Mouse (Mus musculus) heart, adult 10 weeks (tissue): Measurements from ENCODE around the gene Klk1b16. TPM values are rescaled to one million over a fixed set of nuclear protein-coding genes. Genes with fewer than 3 reads are reported as not detected.

Experiments
- polyA plus RNA-seq: library from polyadenylated mRNA; stranded (reverse); fragments of 350-450 nt; fragmentation: Illumina TruSeq; extraction: RNeasy Lipid Tissue Mini Kit (QIAGEN cat#74804); gene quantifications from one replicate; pipeline ENCODE4 v1.2.3, GENCODE M21; 2014; ENCODE audit warnings: low read depth, low replicate concordance

The Klk1b16 gene
- polyA plus RNA-seq, result not detected

DNA sequence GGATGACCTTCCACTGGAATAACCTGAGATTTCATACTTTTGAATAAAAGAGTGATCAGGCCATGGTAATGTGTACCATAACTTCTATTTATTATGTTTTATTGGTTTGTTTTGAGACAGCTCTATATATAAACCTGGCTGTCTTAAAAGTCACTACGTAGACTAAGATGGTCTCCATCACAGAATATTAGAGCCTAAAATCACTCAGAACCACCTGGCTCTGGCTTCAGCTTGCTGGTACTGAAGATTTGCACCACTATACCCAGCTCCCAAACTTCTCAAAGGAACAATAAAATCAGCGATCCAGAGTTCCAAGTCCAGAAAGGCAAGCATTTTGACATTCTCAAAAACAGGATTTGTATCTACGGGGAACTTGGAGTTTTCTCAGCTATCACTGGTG lies at the start of gene Klk1b16:
Klk1b16 (plus strand) TSS at position 301 of the 400 bp plus-strand sequence.

DNA sequence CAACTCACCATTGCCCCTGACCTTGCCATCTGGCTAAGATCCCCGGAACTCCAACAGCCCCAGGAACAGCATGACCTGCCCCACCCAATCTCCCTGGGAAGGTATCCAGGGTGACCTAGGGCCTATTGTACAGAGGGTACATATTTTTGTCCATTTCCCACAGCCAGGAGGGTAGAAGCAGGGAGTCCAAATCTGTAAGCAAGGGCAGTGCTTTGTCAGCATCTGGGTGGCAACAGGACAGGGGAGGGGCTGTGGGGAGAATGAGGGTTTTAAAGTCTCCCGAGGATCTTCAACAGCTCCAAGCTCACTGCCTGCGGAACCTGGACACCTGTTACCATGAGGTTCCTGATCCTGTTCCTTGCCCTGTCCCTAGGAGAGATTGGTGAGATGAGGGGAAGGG lies 34.5 kb upstream of the Klk1b16 start, which contains the start of gene Klk1b21:
Klk1b21 (plus strand) TSS at position 301 of the 400 bp plus-strand sequence.

DNA sequence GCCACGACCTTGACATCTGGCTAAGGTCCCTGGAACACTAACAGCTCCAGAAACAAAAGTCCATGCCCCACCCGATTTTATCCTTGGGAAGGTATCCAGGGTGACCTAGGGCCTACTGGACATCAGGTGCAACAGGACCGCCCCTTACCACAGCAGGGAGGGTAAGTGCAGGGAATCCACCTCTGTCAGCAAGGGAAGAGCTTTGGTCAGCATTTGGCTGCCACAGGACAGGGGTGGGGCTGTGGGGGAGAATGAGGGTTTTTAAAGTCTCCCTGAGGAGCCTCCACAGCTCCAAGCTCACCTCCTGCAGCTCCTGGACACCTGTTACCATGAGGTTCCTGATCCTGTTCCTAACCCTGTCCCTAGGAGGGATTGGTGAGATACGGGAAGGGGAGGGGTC lies 24.2 kb upstream of the Klk1b16 start, which contains the start of gene Klk1b22:
Klk1b22 (plus strand) TSS at position 301 of the 400 bp plus-strand sequence.

DNA sequence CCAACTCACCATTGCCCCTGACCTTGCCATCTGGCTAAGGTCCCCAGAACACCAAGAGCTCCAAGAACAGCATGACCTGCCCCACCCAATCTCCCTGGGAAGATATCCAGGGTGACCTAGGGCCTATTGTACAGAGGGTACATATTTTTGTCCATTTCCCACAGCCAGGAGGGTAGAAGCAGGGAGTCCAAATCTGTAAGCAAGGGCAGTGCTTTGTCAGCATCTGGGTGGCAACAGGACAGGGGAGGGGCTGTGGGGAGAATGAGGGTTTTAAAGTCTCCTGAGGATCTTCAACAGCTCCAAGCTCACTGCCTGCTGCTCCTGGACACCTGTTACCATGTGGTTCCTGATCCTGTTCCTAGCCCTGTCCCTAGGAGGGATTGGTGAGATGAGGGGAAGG lies 51.4 kb downstream of the Klk1b16 start, which contains the start of gene Klk1b24:
Klk1b24 (plus strand) TSS at position 301 of the 400 bp plus-strand sequence.

Other genes starting within 250 kb of the Klk1b16 start
- not detected for gene Klk15, start 203.0 kb upstream of the Klk1b16 start, polyA plus RNA-seq
- not detected for gene Klk1b8, start 186.1 kb upstream of the Klk1b16 start, polyA plus RNA-seq
- not detected for gene Klk1b1, start 170.0 kb upstream of the Klk1b16 start, polyA plus RNA-seq
- gene Klk1b9, start 160.7 kb upstream of the Klk1b16 start, polyA plus RNA-seq, result not detected
- not detected for gene Klk1b11, start 140.9 kb upstream of the Klk1b16 start, polyA plus RNA-seq
- 0.45 TPM for gene Klk1b26, start 124.6 kb upstream of the Klk1b16 start, polyA plus RNA-seq
- not detected for gene Klk1b27, start 84.5 kb upstream of the Klk1b16 start, polyA plus RNA-seq
- gene Klk1b21, start 34.4 kb upstream of the Klk1b16 start, polyA plus RNA-seq, result not detected
- not detected for gene Klk1b22, start 24.1 kb upstream of the Klk1b16 start, polyA plus RNA-seq
- not detected for gene Klk1b24, start 51.5 kb downstream of the Klk1b16 start, polyA plus RNA-seq
- not detected for gene Klk1b3, start 61.4 kb downstream of the Klk1b16 start, polyA plus RNA-seq
- not detected for gene Klk1b4, start 70.7 kb downstream of the Klk1b16 start, polyA plus RNA-seq
- gene Klk1b5, start 79.2 kb downstream of the Klk1b16 start, polyA plus RNA-seq, result not detected
- not detected for gene Klk1, start 88.6 kb downstream of the Klk1b16 start, polyA plus RNA-seq
- not detected for gene Gm36864, start 99.4 kb downstream of the Klk1b16 start, polyA plus RNA-seq
- 0.68 TPM for gene 1700028J19Rik, start 109.9 kb downstream of the Klk1b16 start, polyA plus RNA-seq
- 18.5 TPM for gene 2410002F23Rik, start 110.0 kb downstream of the Klk1b16 start, polyA plus RNA-seq
- not detected for gene Acp4, start 120.6 kb downstream of the Klk1b16 start, polyA plus RNA-seq
- not detected for gene Gm15517, start 124.7 kb downstream of the Klk1b16 start, polyA plus RNA-seq
- gene Clec11a, start 170.1 kb downstream of the Klk1b16 start, polyA plus RNA-seq, result 1.3 TPM
- gene Shank1, start 173.5 kb downstream of the Klk1b16 start, polyA plus RNA-seq, result 1.0 TPM
- 2.6 TPM for gene Syt3, start 247.3 kb downstream of the Klk1b16 start, polyA plus RNA-seq
- not detected for gene 1700008O03Rik, start 249.1 kb downstream of the Klk1b16 start, polyA plus RNA-seq